Mouse (Mus musculus) v-Abl transformed pro-B cells (cell line): ENCODE measurements around the gene Gas2.

Source experiments
- in situ Hi-C, 2 experiments: fragments of 400-800 bp; cut with MboI; formaldehyde crosslinking; loops; one replicate each; pipeline ENCODE4 v1.15.1; 2025; ENCODE audit not compliant: unreplicated experiment in 2 of 2

Gene Gas2

DNA sequence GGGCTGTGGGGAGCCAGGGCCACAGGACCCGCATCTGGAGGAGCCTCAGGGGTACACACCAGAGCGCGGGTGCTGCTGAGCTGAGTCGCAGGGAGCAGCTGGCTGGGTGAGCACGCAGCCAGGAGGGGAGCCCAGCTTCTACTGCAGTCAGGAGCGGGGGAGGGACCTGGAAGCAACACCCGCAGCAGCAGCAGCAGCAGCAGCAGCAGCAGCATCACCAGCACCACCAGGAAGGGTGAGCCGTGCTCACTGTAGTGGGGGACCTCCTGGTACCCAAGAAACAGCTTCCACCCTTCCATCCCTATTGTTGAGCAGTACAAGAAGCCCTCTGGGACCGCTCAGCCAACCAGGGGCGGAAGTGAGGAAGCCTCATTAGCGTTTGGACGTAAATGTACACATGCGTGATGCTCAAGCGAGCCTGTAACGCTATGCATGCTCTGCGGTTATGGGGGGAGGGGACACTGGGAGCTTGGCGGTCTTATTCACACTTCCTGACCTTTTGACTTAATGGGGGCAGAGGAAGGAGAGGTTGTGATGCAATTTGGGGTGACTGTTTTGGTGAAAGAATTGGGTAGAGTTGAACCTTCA is 17.4 kb downstream of the Gas2 start:
- in situ Hi-C loops = no loop called here

DNA sequence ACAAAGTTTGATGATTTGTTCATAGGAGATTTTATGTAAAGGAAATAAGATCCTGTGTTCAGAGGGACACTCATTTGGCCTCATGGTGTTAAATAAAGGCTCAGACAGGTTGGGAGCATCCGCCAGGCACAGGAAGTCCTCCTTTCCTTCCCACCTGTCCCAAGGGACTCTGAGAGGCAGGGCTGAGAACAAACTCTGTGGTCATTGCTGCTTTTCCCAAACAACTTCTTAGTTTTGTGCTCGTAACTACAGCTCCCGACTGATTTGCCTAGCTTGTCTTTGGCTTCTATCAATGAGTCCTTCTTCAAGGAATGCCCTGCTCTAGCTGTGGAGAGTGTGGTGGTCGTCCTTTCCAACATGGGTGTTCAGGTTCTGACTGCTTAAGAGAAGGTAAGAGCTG is 18.3 kb downstream of the Gas2 start:
- in situ Hi-C loops = no loop called here

DNA sequence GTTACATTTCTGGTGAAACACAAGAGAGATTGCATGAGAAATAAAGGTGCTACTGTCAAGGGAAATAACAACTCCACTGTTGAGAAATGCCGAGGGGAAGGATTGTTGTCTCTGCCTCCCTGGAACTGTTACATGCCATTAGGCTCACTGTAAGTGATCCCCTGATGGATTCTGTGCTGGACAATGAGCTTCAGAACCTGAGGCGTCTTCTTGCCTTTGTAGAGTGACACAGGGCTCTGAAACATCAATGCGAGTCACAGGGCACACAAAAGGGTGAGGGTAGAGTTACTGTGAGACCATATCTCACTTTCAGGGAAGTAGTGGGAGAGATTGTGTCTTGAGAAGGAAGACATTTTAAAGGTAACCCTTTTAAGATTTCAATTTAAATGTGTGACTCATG is 23.5 kb downstream of the Gas2 start:
- in situ Hi-C loops = no loop called here

DNA sequence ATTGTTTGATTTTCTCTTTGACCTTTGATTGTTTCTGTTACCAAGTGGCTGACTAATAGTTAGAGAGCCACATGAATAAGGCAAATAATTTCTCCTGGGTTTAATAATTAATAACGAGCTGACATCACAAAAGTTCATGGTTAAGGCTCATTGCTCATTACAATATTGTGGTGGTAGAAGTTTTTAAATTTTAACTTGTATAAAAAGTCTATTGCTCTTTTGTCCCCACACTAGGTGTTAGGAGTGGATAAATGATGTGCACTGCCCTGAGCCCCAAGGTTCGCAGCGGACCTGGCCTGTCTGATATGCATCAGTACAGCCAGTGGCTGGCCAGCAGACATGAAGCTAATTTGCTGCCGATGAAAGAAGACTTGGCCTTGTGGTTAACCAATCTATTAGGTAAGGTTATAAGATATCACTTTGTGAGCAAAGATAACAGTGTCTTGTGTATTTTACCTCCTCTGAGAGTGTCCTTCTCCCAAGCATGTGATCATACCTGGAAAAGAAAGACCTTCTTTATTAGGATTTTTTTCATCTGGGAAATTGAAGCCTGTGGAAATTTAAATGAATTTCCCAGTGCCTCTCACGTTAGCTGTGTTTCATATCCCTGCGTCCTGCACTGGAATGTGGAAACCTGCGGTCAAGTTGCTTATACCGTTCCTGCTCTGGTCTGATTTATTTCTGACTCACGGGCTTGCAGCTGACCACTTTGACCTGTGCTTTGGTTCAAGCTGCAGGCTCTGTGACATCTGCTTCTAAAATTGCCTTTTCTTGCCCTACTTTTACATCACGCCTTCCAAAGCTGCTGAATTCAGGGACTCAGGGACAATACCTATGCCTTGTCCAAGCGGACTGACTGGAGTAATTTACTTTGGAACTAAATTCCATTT is 26.1 kb downstream of the Gas2 start:
- in situ Hi-C loops = no loop called here

DNA sequence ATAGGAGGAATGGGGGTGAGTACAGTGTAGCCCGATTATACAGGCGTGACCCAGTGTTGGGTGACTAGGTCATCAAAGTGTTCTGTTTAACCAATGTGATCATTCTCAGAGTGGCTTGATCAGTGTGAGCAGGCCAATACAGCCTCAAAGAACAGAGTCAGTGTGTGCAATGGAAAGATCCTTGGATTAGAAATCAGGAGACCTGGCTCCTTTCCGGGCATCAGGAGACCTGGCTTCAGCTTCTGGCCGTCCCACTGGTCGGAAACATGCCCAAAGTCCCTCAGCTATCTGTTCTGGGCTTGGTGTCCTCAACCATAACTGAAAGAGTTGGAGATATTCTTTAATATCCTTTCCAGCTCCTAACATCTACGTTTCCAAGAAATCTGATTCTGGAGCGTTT is 27.8 kb downstream of the Gas2 start:
- in situ Hi-C loops = no loop called here

GRCm38 (mm10) chr7:51892224-51892965 is 30.6 kb downstream of the Gas2 start:
- in situ Hi-C loops = no loop called here

- in situ Hi-C loops = no loop called here
Observed at GRCm38 (mm10) chr7:51893008-51893407, 31.2 kb downstream of the Gas2 start.

DNA sequence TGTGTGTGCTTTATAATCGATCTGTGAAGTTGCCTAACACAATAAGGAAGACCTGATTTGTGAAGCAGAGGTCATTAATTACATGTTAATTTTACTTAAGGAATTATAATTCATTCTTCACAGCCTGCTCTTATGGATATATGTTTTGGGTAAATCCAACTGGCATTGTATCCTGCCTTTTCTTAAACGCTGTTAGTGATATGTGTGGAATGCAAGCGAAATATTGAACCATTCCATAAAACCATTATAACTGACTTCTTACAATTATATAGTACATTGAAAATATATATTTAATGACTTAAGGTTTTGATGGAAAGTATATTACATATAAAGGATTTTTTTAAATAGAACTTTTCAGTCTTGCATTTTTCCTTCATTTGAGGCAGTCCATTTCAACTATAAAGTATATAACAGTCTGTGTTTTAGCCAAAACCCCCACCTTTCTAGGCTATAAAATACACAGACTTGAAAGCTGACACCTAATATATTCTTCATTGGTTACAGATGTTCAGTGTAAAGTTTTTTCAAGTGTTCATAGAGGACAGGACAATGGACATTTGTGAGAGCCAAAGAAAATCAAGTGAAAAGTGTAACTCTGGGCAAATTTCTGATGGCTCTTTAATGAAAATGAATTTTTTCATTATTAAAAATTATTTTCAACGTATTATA is 32.5 kb downstream of the Gas2 start:
- in situ Hi-C loops = no loop called here

GRCm38 (mm10) chr7:51894939-51895338 is 33.1 kb downstream of the Gas2 start:
- in situ Hi-C loops = no loop called here

GRCm38 (mm10) chr7:51899066-51899465 is 37.3 kb downstream of the Gas2 start:
- in situ Hi-C loops = no loop called here

GRCm38 (mm10) chr7:51913292-51914050 is 51.7 kb downstream of the Gas2 start:
- in situ Hi-C loops = no loop called here

DNA sequence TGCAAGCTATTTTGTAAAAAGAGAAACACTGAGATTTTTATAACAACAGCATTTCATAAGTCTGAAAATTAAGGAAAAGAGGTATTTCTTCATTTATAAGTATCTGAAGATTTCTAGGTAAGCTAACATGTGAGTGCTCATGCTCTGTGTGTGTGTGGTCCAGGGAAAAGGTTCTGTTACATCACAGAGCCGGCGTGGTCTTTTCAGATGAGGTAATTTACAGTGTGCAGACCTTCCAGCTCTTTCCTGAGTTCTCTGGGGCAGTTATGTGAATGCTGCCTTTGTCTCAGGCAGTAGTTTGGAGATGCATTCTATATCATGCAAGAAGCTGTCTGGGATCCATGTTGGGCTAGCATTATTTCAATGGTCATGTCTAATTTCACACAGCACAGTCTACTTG is 52.3 kb downstream of the Gas2 start:
- in situ Hi-C loops = no loop called here

GRCm38 (mm10) chr7:51928761-51929519 is 67.1 kb downstream of the Gas2 start:
- in situ Hi-C loops = no loop called here

GRCm38 (mm10) chr7:51931217-51931616 is 69.4 kb downstream of the Gas2 start:
- in situ Hi-C loops = no loop called here

DNA sequence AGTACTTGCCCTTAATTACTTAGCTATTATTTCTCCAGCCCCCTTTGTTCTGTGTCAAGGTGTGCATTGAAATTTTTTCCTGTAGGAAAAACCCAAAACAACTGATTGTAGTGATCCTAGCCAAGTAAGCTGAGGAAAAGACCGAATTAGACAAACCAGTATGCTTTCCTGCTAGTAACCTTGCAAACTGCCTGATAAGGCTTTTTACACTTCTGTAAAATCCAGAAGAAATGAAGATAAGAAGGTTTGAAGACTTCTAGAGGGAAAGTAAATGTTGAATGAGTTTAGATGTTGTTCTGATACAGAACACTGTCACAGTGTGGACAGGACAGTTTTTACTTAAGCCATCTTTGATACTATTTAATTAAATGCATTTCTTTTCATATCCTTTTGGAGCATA is 75.5 kb downstream of the Gas2 start:
- in situ Hi-C loops = no loop called here

DNA sequence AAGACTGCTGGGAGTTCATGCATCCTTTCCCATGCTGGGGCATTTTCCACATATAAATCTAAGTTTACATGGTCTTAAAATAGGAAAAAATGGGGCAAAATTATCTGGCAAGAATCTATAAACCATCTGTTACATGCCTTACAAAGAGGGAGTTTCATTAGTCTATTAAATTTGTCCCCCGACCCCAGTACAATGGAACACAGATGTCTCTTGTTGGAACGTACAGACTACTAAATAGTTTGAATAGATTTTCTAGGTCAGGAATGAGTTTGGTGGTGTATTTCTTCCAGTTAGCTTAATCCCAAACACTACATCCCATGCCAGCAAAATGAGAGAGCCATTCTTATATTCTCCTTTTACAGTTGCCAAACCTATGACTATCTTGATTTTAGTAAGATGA is 78.6 kb downstream of the Gas2 start:
- in situ Hi-C loops = no loop called here

DNA sequence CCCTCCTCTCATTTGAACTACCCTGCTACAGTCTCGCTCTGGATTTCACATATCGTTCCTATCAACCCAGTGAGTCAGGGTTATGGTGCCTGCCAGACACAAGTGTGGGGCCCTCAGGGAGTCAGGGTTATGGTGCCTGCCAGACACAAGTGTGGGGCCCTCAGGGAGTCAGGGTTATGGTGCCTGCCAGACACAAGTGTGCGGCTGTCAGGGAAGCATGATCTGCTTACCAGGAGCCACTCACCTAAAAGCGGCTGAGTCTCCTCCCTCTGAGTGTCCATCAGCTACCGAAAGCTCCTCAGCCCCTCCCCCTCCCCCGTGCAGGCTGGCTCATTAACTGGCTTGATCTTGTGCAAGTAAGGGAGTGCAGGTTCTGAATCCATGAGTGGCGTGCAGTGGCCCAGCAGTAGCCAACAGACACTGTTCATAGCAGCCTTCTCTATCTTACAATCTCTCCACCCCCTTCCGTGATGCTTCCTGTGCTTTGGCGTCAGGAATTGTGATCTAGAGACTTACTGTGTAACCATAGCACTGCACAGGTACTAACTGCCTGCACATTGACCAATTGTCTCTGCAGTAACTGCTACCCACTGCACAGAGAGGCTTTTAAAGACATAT is 93.7 kb downstream of the Gas2 start:
- in situ Hi-C loops = no loop called here

- in situ Hi-C loops = no loop called here
Observed at GRCm38 (mm10) chr7:51957766-51958165, 96.0 kb downstream of the Gas2 start.

DNA sequence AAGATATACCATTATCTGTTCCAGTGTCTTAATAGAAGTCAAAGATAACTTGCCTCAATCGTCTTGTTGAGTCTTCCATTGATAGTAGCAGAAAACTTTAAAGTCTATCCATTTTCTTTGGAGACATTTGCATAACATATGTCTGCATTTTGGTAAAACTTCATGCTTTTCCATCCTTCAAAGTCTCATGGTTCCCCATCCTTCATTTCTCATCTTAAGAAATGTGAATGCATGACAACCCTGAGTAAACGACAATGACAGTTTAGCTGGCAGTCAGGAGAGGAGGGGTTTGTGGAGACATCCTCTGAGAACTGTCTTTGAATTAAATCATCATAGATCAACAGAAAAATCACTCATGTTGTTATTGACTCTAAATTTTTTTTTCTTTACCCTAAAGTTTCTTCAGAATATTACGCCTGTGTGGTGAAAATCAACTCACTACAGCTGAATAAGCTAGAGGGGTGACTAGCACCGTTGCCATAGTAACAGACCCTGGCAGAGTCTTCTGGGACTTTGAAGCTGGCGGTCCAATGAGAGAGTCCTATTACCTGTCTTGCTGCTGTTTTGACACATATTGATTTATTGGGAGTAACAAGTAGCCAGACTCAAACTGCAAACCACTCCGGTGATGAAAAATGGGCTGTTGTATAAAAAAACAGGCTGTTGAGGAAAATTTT is 99.0 kb downstream of the Gas2 start:
- in situ Hi-C loops = no loop called here
